Mouse (Mus musculus) bone marrow, adult 2 months (tissue): ENCODE measurements around the gene Mc3r. TPM values are rescaled to one million over a fixed set of nuclear protein-coding genes. Genes with fewer than 3 reads are reported as not detected.

ENCODE experiments used
- H3K27ac ChIP-seq: fragments of 200-500 bp; 2 replicates; pipeline ENCODE4 v1.5.1; 2012; ENCODE audit warnings: low read depth, mild to moderate bottlenecking, control low read depth, inconsistent platforms, low read length; ENCODE audit not compliant: control insufficient read depth, poor library complexity, insufficient read depth
- H3K4me1 ChIP-seq: fragments of 200-500 bp; 2 replicates; pipeline ENCODE4 v1.6.1; 2011; ENCODE audit warnings: low read length; ENCODE audit not compliant: control insufficient read depth, insufficient read depth
- H3K4me3 ChIP-seq: fragments of 200-500 bp; replicated peaks from 2 replicates; pipeline ENCODE3; 2011; ENCODE audit warnings: mild to moderate bottlenecking, low read depth, low read length, control low read depth; ENCODE audit not compliant: control insufficient read depth
- CTCF ChIP-seq: fragments of 200-500 bp; IDR thresholded peaks from 2 replicates; pipeline ENCODE4 v1.5.1; 2011; ENCODE audit warnings: low read length, control low read depth; ENCODE audit not compliant: control insufficient read depth, insufficient read depth
- POLR2A ChIP-seq: fragments of 200-500 bp; IDR thresholded peaks from 2 replicates; pipeline ENCODE4 v1.6.1; 2011; ENCODE audit warnings: low read depth, mild to moderate bottlenecking, control low read depth, low read length, borderline replicate concordance; ENCODE audit not compliant: control insufficient read depth
- WGBS: fragments of 180-500 bp; shearing (Covaris S2); methylation state at CpG from one replicate; pipeline ENCODE4 v1.1.7; 2018; 5-methylcytosine and 5-hydroxymethylcytosine counted together
- polyA plus RNA-seq: library from polyadenylated mRNA; stranded (reverse); fragments of >200 nt; gene quantifications from 2 replicates; pipeline ENCODE4 v1.2.4, GENCODE M21; 2011; ENCODE audit warnings: low replicate concordance; ENCODE audit not compliant: missing spikeins, insufficient read depth, insufficient read length

The Mc3r gene
- polyA plus RNA-seq, 1 experiment = not detected

DNA sequence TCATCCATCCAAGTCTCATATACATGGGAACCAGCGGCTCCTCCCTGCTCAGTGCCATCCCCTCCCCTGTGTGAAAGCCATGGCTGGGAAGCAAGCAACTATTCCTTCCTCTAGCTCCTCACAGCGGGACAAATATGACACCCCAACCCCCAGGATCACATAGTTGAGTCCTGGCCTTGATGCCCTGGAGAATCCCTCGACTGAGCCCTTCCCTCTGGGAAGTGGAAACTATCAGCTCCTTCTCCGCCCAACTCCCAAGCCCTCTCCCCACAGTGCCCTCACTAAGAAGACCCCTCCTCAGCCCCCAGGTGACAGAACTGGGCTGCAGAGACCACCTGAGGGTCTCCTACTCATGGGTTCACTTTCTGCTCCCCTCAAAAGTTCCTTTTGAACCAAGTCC, 18.2 kb upstream of the Mc3r start:
- Histone ChIP-seq H3K27ac (no peak overlapping the region), H3K4me1 (no peaks in the 10 kb centered on the region), H3K4me3 (no peak overlapping the region)
- WGBS = 53% methylated on average over 4 of the region's 4 CpGs
- TF ChIP-seq POLR2A = no peak
- TF ChIP-seq CTCF = no peak

GRCm38 (mm10) chr2:172238220-172238619, 10.1 kb upstream of the Mc3r start:
- no peak for TF ChIP-seq POLR2A
- TF ChIP-seq CTCF = no peak
- 72% methylated on average over 5 of the region's 5 CpGs for WGBS
- Histone ChIP-seq H3K27ac (no peak overlapping the region), H3K4me3 (no peak overlapping the region), H3K4me1 (no peaks in the 10 kb centered on the region)

DNA sequence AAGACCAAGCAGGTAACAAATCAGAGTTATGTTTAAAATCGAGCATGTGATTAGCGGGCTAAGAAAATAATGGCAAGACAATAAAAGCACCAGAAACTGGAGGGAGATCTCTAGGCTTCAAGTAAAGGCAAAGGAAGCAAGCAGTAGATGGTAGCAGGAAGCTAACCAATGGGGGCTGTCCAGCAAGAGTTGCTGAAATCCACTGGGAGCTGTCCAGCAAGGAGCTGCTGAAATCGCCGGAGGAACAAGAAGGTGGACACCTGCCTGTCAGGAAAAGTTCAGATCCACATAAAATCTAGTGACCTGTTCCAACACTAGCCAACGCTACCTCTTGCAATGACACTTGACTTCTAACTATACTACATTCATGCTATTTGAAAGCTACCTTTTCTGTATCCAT, 7.3 kb upstream of the Mc3r start:
- Histone ChIP-seq H3K27ac (no peak overlapping the region), H3K4me3 (no peak overlapping the region), H3K4me1 (no peaks in the 10 kb centered on the region)
- TF ChIP-seq CTCF (no peak), POLR2A (no peak)
- 25% methylated on average over 5 of the region's 5 CpGs for WGBS

DNA sequence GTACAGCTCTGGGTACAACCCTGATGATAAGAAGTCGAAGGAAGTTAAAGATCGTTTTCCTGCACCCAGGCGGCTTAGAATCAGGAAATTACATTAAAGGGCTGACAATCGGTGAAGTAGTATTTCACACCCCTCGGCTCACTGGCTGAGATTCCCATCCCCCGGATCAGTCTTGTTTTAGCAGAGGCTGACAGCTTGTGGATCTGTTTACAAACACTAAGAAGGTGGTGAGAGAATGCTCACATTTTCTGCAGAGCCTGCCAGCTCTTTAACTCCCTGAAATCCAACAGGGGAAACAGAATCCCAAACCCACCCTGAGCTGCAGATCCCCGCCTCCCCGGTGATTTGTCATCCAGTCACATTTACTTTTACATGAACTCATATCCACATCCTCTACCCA, 2.8 kb upstream of the Mc3r start:
- 28% methylated on average over 8 of the region's 8 CpGs for WGBS
- H3K27ac ChIP-seq = no peak overlapping the region

DNA sequence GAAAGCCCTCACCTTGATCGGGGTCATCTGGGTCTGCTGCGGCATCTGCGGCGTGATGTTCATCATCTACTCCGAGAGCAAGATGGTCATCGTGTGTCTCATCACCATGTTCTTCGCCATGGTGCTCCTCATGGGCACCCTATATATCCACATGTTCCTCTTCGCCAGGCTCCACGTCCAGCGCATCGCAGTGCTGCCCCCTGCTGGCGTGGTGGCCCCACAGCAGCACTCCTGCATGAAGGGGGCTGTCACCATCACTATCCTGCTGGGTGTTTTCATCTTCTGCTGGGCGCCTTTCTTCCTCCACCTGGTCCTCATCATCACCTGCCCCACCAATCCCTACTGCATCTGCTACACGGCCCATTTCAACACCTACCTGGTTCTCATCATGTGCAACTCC, 1.0 kb downstream of the Mc3r start:
- 72% methylated on average over 14 of the region's 14 CpGs for WGBS
- no peaks in the 10 kb centered on the region for H3K4me1 ChIP-seq
- H3K4me3 ChIP-seq = no peak overlapping the region
- no peak overlapping the region for H3K27ac ChIP-seq
- TF ChIP-seq CTCF (peak; percentile 54; the same call in 1 of the 2 replicates), POLR2A (no peak)

More for the DNA sequence above, 2.8 kb upstream of the Mc3r start:
- TF ChIP-seq POLR2A (no peak), CTCF (no peak)
- Histone ChIP-seq H3K4me1 (no peaks in the 10 kb centered on the region), H3K4me3 (no peak overlapping the region)

DNA sequence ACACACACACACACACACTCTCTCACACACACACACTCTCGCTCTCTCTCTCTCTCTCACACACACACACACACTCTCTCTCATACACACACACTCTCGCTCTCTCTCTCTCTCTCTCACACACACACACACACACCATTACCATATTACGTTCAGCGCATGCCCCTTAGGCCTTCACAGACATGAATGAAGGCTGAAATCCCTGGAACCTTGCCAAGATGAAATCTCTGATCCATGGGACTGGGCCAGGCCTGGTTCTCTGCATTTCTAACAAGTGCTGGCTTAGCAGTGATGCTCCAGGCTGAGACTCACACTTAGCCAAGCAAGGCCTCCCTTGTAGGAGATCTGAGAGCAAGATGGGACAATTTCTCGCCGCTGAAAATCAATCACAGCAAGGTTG, 8.1 kb downstream of the Mc3r start:
- no peak overlapping the region for H3K4me3 ChIP-seq
- no peak overlapping the region for H3K27ac ChIP-seq
- no peak for TF ChIP-seq POLR2A
- no peak for TF ChIP-seq CTCF
- WGBS = 82% methylated on average over 6 of the region's 6 CpGs
- H3K4me1 ChIP-seq = no peaks in the 10 kb centered on the region

DNA sequence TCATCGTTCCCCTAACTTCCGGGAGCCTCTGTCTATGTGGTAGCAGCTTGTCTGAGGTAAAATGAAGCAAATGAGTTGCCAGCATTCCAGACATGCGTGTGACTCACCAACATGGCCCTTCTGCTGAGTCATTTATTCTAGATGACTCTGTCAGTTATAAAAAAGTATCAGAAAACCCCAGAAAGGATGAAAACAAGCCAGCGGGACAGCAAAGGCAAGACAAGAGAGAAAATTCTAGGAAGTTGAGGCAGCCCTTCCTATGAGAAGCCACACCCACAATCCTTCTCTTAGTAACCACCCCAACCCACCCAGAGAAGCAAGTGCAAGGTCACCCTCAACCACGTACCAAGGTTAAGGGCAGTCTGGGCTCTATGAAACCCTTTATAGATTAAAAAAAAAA, 8.7 kb downstream of the Mc3r start:
- Histone ChIP-seq H3K4me3 (no peak overlapping the region), H3K4me1 (no peaks in the 10 kb centered on the region), H3K27ac (no peak overlapping the region)
- TF ChIP-seq POLR2A (no peak), CTCF (no peak)
- WGBS = 73% methylated on average over 5 of the region's 5 CpGs

DNA sequence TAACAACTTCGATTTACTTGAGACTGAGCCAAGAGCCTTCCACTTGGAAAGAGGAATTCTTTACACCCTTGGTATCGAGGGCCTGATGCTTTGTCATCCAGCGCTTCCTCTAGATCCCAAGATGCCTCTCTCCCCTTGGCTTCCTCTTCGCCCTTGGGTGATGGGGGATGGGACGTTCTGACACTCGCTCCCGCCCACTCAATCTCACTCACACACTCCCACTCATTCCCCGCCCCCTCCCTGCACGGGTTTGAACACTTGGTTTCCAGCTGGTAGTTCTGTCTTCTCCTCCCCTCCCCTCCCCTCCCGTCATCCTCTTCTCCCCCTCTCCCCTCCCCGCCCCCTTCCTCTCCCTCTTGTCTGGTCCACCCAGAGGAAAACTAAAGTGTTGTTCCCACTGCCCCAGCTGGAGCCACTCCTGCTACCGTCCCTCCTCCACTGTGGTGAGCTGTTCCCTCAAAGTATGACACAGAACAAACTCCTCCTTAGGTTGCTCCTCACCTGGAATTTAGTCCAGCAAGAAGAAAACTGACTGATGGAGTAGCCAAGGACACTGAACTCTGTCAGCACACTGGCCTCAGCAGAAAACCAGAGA, 9.3 kb downstream of the Mc3r start:
- H3K27ac ChIP-seq = no peak overlapping the region
- TF ChIP-seq POLR2A (no peak), CTCF (no peak)
- no peaks in the 10 kb centered on the region for H3K4me1 ChIP-seq
- no peak overlapping the region for H3K4me3 ChIP-seq
- WGBS = 38% methylated on average over 12 of the region's 12 CpGs

DNA sequence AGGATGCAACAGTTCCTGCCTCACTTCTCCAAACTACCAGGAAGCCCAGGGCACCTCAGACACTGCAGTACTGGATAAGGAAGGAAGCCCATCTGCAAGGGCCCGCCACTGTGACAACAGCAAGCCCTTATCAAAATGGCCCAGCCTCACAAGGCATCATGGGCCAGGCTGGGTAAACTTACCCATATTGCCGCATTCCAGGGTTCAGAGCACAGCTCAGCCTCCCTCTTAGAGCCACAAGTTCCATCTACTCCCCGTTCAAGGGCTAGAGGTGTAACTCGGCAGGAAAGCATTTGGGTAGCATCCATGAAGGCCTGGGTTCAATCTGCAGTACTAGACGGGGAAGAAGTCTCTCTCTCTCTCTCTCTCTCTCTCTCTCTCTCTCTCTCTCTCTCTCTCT, 11.8 kb downstream of the Mc3r start:
- 49% methylated on average over 5 of the region's 5 CpGs for WGBS
- Histone ChIP-seq H3K4me3 (no peak overlapping the region), H3K4me1 (no peaks in the 10 kb centered on the region), H3K27ac (no peak overlapping the region)
- no peak for TF ChIP-seq CTCF
- TF ChIP-seq POLR2A = no peak
